Mouse (Mus musculus) stomach, postnatal 0 days (tissue): Measurements from ENCODE around the gene Polr2l. TPM values are rescaled to one million over a fixed set of nuclear protein-coding genes. Genes with fewer than 3 reads are reported as not detected.

Experiments
- ATAC-seq: fragments of 200-750 bp; cut with Nextera tagmentation; 2 replicates; pipeline ENCODE4 v1.8.0; 2017; ENCODE audit not compliant: low FRiP score, low TSS enrichment
- DNase-seq: peaks from one replicate; pipeline ENCODE4 v3.0.0-alpha.2; 2016; ENCODE audit warnings: low spot score
- H3K27ac ChIP-seq: fragments of 300-500 bp; sonication (generic); replicated peaks from 2 replicates; pipeline ENCODE4 v1.5.1; 2014; ENCODE audit warnings: mild to moderate bottlenecking, control low read depth
- H3K27me3 ChIP-seq: fragments of 300-500 bp; sonication (generic); 2 replicates; pipeline ENCODE4 v1.6.1; 2014; ENCODE audit warnings: low read length; ENCODE audit not compliant: control insufficient read depth, insufficient read depth
- H3K36me3 ChIP-seq: fragments of 300-500 bp; sonication (generic); 2 replicates; pipeline ENCODE4 v1.6.1; 2014; ENCODE audit warnings: low read length, mixed read lengths; ENCODE audit not compliant: control insufficient read depth, insufficient read depth
- H3K4me1 ChIP-seq: fragments of 300-500 bp; sonication (generic); replicated peaks from 2 replicates; pipeline ENCODE4 v1.6.1; 2014; ENCODE audit warnings: antibody characterized with exemption; ENCODE audit not compliant: control insufficient read depth, insufficient read depth
- H3K4me2 ChIP-seq: fragments of 300-500 bp; sonication (generic); replicated peaks from 2 replicates; pipeline ENCODE4 v1.6.1; 2014; ENCODE audit warnings: low read depth, mild to moderate bottlenecking, control low read depth, moderate library complexity
- H3K4me3 ChIP-seq: fragments of 300-500 bp; sonication (generic); 2 replicates; pipeline ENCODE4 v1.5.1; 2014; ENCODE audit warnings: low read depth, low read length, control low read depth
- H3K9ac ChIP-seq: fragments of 300-500 bp; sonication (generic); 2 replicates; pipeline ENCODE4 v1.6.1; 2014; ENCODE audit warnings: mild to moderate bottlenecking, low read length, control low read depth, mixed read lengths
- H3K9me3 ChIP-seq: fragments of 300-500 bp; sonication (generic); 2 replicates; pipeline ENCODE4 v1.6.1; 2016; ENCODE audit warnings: low read length; ENCODE audit not compliant: control insufficient read depth
- CTCF ChIP-seq: IDR thresholded peaks from 2 replicates; pipeline ENCODE4 v1.5.1; 2016; ENCODE audit warnings: antibody characterized with exemption, low read depth, mild to moderate bottlenecking, moderate library complexity
- EP300 ChIP-seq: optimal IDR thresholded peaks from 2 replicates; pipeline ENCODE3; 2016; ENCODE audit warnings: antibody characterized with exemption
- WGBS: fragments of 180-500 bp; shearing (Covaris S2); extraction: QIAGEN DNeasy Blood & Tissue Kit; methylation state at CpG from one replicate; pipeline ENCODE4 v1.1.7; 2014; 5-methylcytosine and 5-hydroxymethylcytosine counted together
- polyA plus RNA-seq: library from polyadenylated mRNA; unstranded; fragments of >200 nt; fragmentation: Nextera tagmentation; extraction: Ambion mirVana; gene quantifications from 2 replicates; pipeline ENCODE4 v1.2.1, GENCODE M21; 2015

Polr2l gene
- polyA plus RNA-seq, 1 experiment from 2014 or later = 60.2 TPM

DNA sequence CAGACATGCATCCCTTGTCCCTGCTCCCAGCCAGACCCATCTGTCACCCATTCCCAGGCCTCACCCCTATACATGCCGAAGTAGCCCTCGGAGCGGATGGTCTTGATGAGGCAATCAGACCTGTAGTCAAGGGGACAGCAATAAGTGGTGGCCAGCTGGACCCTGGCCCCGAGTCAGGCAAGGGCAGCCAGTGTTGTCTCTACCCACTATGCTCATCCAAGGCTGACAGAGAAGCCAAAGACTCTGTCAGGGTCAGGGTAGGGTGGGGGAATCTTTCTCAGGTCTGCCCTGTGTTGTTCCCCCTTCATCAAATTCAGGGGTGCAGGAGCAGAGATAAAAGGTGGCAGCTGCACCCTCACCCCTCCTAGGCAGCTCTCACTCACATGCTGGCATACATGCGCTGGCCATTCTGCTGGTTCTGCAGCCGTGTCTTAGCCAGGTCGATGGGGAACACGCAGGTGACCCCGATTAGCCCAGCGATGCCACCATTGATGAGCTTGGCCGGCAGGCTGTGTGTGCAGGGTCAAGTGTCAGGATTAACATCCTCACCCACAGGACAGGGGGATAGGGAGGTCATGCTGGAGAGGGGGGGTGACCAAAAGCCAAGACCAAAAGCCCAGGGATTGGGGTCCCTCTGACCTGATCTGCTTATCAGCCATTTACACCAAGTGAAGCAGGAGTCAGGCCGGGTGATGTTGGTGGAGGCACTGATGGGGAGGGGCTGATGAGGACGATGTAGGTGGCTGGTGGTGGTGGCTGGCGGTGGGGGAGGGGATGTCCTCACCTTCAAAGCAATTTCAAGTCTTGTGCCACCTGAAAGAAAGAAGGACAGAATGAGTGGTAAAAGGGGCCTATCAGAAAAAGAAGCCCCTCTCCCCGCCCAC, 41.2 kb downstream of the Polr2l start:
- peaks cover 11% of the 10 kb centered on the region; the same call in 1 of the 2 replicates for H3K36me3 ChIP-seq
- no peak for TF ChIP-seq CTCF
- TF ChIP-seq EP300 = no peak
- peak overlapping the region; percentile 71 for H3K4me2 ChIP-seq
- peaks cover 5% of the 10 kb centered on the region; the same call in 1 of the 2 replicates for H3K4me1 ChIP-seq
- H3K9ac ChIP-seq = peak overlapping the region; percentile 54
- no peaks in the 10 kb centered on the region for H3K9me3 ChIP-seq
- H3K4me3 ChIP-seq = peak overlapping the region; percentile 46
- H3K27me3 ChIP-seq = no peaks in the 10 kb centered on the region
- 73% methylated on average over 15 of the region's 15 CpGs for WGBS
- DNase-seq = no peak
- H3K27ac ChIP-seq = no peak overlapping the region
- no peak for ATAC-seq

DNA sequence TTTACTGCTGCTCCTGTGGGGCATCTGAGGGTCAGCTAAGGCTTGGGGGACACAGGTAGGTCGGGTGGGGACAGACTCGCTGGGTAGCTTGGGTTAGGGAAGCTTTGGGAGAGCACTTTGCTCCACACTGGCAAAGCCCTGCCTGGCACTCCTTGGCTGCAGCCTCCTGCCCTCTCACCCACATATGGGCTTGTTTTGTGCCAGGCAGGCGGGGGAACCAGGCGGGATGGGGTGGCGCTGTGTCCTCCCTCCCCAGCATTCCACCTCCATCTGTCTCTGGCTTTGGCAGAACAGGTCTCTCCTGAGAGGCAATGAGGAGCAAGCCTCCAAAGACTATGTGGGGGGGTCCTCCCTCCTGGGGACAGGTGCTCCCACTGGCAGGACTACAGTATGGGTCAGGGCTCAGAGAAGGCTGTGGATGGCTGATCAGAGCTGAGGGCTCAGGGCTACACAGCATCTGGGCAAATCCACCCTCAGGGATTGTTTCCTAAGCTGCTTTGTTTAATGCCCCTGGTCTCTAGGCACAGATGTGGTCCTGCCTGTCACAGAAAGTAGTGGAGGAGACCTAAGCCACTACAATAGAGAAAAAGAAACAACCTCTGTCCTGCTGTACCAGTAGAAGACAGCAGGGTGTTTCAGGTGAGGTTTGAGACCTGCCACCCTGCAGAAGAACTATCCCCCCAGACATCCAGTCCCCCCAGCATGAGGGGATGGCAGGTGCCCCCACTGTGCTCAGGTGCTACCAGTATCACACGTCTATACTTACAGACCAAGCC, 42.0 kb downstream of the Polr2l start:
- no peak for DNase-seq
- Histone ChIP-seq H3K27me3 (no peaks in the 10 kb centered on the region), H3K9ac (no peak overlapping the region), H3K9me3 (no peaks in the 10 kb centered on the region), H3K4me3 (no peak overlapping the region), H3K4me2 (no peak overlapping the region), H3K36me3 (peaks cover 11% of the 10 kb centered on the region; the same call in 1 of the 2 replicates), H3K4me1 (peaks cover 5% of the 10 kb centered on the region; the same call in 1 of the 2 replicates), H3K27ac (peak overlapping the region; percentile 30; the same call in 1 of the 2 replicates)
- 65% methylated on average over 6 of the region's 6 CpGs for WGBS
- TF ChIP-seq CTCF (no peak), EP300 (no peak)
- ATAC-seq = no peak

DNA sequence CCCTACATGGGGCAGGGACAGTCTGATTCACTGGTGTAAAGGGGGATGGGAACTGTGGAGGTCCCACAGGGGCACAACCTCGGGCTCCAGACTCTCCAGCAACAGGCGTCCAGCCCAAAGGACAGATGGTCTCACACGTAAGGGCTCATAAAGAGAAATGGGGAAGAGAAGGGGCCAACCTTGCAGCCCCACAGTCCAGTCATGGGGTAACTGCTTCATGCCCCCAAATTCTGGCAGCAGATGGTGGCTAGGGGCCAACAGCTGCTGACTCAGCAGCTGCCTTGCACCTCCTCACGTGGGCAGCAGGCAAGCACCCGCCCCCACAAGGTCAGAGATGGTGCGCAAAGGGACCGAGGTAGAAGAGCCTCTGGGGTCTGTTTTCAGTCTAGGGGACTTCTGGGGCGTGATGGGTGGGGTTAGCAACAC, 42.7 kb downstream of the Polr2l start:
- no peak overlapping the region for H3K4me2 ChIP-seq
- peaks cover 5% of the 10 kb centered on the region; the same call in 1 of the 2 replicates for H3K4me1 ChIP-seq
- TF ChIP-seq EP300 (no peak), CTCF (no peak)
- no peak overlapping the region for H3K4me3 ChIP-seq
- DNase-seq = no peak
- H3K27me3 ChIP-seq = no peaks in the 10 kb centered on the region
- H3K36me3 ChIP-seq = peaks cover 11% of the 10 kb centered on the region; the same call in 1 of the 2 replicates
- ATAC-seq = no peak
- WGBS = 83% methylated on average over 8 of the region's 8 CpGs
- no peak overlapping the region for H3K27ac ChIP-seq
- H3K9me3 ChIP-seq = no peaks in the 10 kb centered on the region
- no peak overlapping the region for H3K9ac ChIP-seq

- DNase-seq (no peak), ATAC-seq (no peak)
- H3K4me2 ChIP-seq = no peak overlapping the region
- no peak overlapping the region for H3K27ac ChIP-seq
- H3K9ac ChIP-seq = no peak overlapping the region
- no peaks in the 10 kb centered on the region for H3K9me3 ChIP-seq
- WGBS = 93% methylated on average over 19 of the region's 19 CpGs
- no peak overlapping the region for H3K4me3 ChIP-seq
- TF ChIP-seq EP300 = no peak
- no peak for TF ChIP-seq CTCF
- H3K4me1 ChIP-seq = peaks cover 2% of the 10 kb centered on the region; the same call in 1 of the 2 replicates
- H3K27me3 ChIP-seq = no peaks in the 10 kb centered on the region
- H3K36me3 ChIP-seq = peaks cover 11% of the 10 kb centered on the region; the same call in 1 of the 2 replicates
Measured at GRCm38 (mm10) chr7:141431434-141432185, 43.3 kb downstream of the Polr2l start.

- 94% methylated on average over 9 of the region's 9 CpGs for WGBS
- peaks cover 1% of the 10 kb centered on the region; the same call in 1 of the 2 replicates for H3K4me1 ChIP-seq
Measured at GRCm38 (mm10) chr7:141430585-141431240, 44.2 kb downstream of the Polr2l start.

More at GRCm38 (mm10) chr7:141430585-141431240, 44.2 kb downstream of the Polr2l start:
- no peak for DNase-seq
- Histone ChIP-seq H3K9me3 (no peaks in the 10 kb centered on the region), H3K27ac (no peak overlapping the region), H3K9ac (no peak overlapping the region), H3K36me3 (peaks cover 11% of the 10 kb centered on the region; the same call in 1 of the 2 replicates), H3K4me3 (no peak overlapping the region), H3K27me3 (no peaks in the 10 kb centered on the region), H3K4me2 (no peak overlapping the region)
- ATAC-seq = no peak
- TF ChIP-seq EP300 (no peak), CTCF (no peak)
